ENCODE assay signal across 17 mouse cellular contexts in the genomic region with DNA sequence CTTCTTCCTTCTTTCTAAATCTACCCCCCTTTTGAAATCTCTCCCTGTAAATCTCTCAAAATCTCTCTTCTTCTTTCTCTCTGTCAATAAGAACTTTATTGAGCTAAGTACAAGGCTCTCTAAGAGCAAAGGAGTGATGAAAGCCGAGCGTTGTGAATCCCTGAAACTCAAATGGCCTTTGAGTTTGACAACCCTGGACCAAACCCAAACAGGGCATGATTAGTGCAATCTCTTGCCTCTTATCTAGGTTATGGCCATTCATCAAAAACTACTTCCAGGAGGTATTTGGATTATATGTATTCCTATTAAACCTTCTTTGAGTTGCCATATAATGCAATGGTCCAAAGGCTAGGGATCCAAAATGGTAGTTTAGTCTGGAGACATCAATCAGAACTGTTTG.
"Had no signal": no experiment of that assay in that cellular context is flagged by ENCODE, and none has a peak within 500 bp of the region (broad histone marks: within the 10 kb centered on the region; RNA-seq: fewer than 3 reads in every experiment).

No protein-coding gene starts in this region.

- DNase-seq: gastrocnemius, adult 2 months; gastrocnemius, postnatal 10 days; gastrocnemius, postnatal 25 days; heart, adult 11 months; heart, adult 2 months; heart, postnatal 14 days; heart, postnatal 36 days; kidney, adult 11 months; kidney, adult 2 months; kidney, adult 9 months; kidney, postnatal 14 days; kidney, postnatal 36 days; layer of hippocampus, adult 9-11 months; layer of hippocampus, postnatal 36 days; left cerebral cortex, postnatal 4 days; liver, embryonic 13.5 days; lung, adult 18-20 months had no signal
